Mouse (Mus musculus) thymus, postnatal 10 days (tissue): ENCODE measurements around the gene Lelp1.

ENCODE experiments used
- DNase-seq, 2 experiments: peaks; one replicate each; pipeline ENCODE4 v3.0.0; 2021; ENCODE audit warnings: low spot score in 2 of 2

Lelp1 gene

GRCm38 (mm10) chr3:92142644-92143043, at the start of gene Lelp1:
Gene Lelp1 (minus strand): TSS chr3:92142744.
- no peak for DNase-seq

DNA sequence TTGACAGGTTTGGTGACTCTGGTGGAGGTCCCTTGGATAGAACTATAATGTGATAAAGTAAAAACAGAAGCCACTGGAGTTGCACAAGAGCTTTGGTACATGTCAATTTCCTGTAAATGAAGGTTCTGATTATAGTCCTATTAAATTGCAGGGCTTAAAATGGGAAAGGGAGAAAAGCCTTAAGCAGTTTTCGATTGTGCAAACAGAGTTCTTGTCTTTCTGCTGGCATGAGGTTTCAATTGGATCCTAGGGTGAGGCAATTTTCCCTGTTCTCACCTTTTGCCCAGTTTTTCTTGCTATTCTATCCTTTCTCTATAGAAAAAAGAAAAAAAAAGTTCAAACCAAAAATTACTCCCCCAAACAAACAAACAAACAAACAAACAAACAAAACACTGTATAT, 34.3 kb upstream of the Lelp1 start:
- DNase-seq, result no peak

GRCm38 (mm10) chr3:92169847-92170246, 27.3 kb upstream of the Lelp1 start:
- no peak for DNase-seq

GRCm38 (mm10) chr3:92153322-92153721, 10.8 kb upstream of the Lelp1 start:
- DNase-seq, result no peak

- no peak for DNase-seq
Observed at GRCm38 (mm10) chr3:92150631-92151277, 8.2 kb upstream of the Lelp1 start.

DNA sequence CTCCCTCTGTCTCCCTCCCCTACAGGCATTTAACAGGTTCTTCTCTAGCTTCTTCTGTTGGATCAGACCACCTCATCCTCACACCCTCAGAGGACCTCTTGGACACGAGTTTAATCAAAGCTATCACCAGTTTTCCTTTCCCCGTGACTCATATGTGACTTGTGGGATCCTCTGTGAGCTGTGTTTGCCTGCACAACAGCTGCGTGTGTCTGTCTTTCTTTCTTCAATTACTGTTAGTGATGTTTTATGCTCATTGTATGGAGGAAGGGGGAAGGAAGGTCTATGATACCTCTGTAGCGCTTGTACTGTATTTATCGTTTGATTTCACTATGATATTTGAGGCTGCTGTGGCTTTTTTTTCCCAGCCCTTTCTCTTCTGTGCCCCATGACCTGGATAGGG, 5.4 kb upstream of the Lelp1 start:
- no peak for DNase-seq

DNA sequence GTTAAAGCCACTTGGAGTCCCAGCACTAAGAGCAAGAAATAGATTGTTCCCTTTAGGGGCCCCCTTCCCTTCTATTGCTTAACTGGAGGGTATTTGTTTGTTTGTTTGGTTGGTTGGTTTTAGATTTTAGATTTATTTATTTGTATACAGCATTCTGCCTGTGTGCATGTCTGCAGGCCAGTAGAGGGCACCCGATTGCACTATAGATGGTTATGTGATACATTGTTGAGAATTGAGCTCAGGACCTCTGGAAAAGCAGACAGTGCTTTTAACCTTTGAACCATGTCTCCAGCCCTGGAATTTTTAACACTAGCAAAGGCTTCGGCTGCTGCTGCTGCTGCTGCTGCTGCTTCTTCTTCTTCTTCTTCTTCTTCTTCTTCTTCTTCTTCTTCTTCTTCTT, 4.9 kb upstream of the Lelp1 start:
- DNase-seq, result no peak

GRCm38 (mm10) chr3:92123847-92124246, 18.7 kb downstream of the Lelp1 start, which contains the start of gene Prr9:
Gene Prr9 (minus strand): TSS chr3:92123947.
- no peak for DNase-seq

- no peak for DNase-seq
Observed at GRCm38 (mm10) chr3:92120902-92121301, 21.6 kb downstream of the Lelp1 start.

- DNase-seq, result no peak
Observed at GRCm38 (mm10) chr3:92117930-92118329, 24.6 kb downstream of the Lelp1 start.

DNA sequence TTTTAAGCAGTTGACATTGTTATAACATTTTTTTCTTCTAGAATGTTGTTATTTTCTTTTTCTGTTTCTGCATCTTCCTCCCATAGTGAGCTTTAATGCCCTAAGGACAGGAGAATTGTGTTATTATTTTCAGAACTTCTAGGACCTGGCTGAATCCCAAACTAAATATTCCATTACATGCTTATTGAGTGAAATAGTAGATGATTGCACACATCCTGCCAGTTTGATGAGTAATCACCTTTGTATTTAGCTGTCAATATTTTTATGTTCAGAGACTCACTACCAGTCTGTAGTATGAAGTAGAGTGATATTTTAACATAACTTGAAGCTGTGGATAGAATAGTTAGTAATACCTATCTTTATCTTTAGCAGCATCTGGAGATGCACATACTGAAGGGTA, 31.0 kb downstream of the Lelp1 start:
- no peak for DNase-seq

DNA sequence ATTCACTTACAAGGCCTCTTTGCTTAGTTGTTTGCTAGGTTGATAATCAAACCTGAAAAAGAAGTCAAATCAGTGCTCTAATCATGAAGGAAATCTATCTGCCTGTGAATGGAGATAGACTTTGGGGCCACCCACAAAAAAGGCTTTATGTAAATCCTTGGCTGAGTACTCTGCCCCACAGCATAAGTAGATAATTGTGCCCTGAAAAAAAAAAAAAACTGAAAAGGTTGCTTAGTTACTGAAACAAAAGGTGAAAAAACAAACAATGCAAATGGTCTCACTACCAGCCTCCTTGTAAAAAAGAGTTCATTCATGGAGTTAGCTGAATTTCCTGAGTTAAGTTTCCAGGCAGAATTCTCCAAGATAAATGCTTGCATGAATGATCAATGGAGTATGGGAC, 31.8 kb downstream of the Lelp1 start:
- no peak for DNase-seq

GRCm38 (mm10) chr3:92106582-92106981, 36.0 kb downstream of the Lelp1 start:
- no peak for DNase-seq
